Mouse (Mus musculus): Measurements from ENCODE around the gene Prss12.

- TF ChIP-seq CTCF (IDR thresholded peaks at IDR 0.05; ENCODE audit: low read depth), result no peak
- no peak for TF ChIP-seq EP300 (IDR thresholded peaks at IDR 0.05; ENCODE audit: low read depth)
Observed at GRCm38 (mm10) chr3:123428005-123428404, 18.7 kb upstream of the Prss12 start.
